Mouse (Mus musculus) E14TG2a.4 (cell line): ENCODE measurements around the gene Celsr1.
"Not testable (repeated sequence)": the region's sequence is repeated elsewhere in the genome, so short reads cannot be mapped to it uniquely, and the experiment has no call there.

ENCODE experiments used
- H3K27me3 ChIP-seq: 2 replicates; pipeline ENCODE4 v1.6.1; 2014; ENCODE audit warnings: low read length, control low read depth; ENCODE audit not compliant: insufficient read depth
- H3K36me3 ChIP-seq: 2 replicates; pipeline ENCODE4 v1.6.1; 2014; ENCODE audit warnings: low read length, control low read depth; ENCODE audit not compliant: insufficient read depth
- H3K4me1 ChIP-seq: replicated peaks from 2 replicates; pipeline ENCODE4 v1.6.1; 2014; ENCODE audit warnings: low read depth, low read length, control low read depth
- H3K4me3 ChIP-seq: replicated peaks from 2 replicates; pipeline ENCODE4 v1.5.1; 2014; ENCODE audit warnings: mild to moderate bottlenecking, low read length
- H3K9me3 ChIP-seq: 2 replicates; pipeline ENCODE4 v1.6.1; 2014; ENCODE audit warnings: low read length, control low read depth
- CTCF ChIP-seq: conservative IDR thresholded peaks from 2 replicates; pipeline ENCODE4 v1.5.1; 2014; ENCODE audit warnings: low read length
- NANOG ChIP-seq: IDR thresholded peaks from 2 replicates; pipeline ENCODE4 v1.6.1; 2014; ENCODE audit warnings: borderline replicate concordance, low read length, mixed read lengths
- POU5F1 ChIP-seq: IDR thresholded peaks from 2 replicates; pipeline ENCODE4 v1.6.1; 2014; ENCODE audit warnings: low read length, borderline replicate concordance

Gene Celsr1

DNA sequence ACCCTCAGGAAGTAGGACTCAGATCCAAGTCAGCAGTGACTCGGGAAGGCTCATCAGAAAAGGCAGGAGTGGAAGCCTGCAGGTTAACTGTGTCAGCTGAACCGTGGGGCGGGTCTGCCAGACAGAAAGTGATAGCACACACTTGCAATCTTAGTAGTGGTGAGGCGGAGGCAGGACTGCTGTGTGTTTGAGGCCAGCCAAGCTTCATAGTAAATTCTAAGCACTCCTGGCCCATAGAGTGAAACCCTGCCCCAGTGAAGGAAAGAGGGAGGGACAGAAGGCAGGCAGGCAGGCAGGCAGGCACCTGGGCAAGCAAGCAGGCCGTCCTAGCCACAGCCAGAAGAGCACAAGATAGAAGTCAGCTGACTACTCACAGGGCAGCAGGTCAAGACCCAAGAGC is 148.0 kb downstream of the Celsr1 start:
- Histone ChIP-seq H3K27me3 (no peaks in the 10 kb centered on the region), H3K4me1 (peaks cover 6% of the 10 kb centered on the region)
- TF ChIP-seq NANOG (no peak), POU5F1 (no peak), CTCF (no peak)

DNA sequence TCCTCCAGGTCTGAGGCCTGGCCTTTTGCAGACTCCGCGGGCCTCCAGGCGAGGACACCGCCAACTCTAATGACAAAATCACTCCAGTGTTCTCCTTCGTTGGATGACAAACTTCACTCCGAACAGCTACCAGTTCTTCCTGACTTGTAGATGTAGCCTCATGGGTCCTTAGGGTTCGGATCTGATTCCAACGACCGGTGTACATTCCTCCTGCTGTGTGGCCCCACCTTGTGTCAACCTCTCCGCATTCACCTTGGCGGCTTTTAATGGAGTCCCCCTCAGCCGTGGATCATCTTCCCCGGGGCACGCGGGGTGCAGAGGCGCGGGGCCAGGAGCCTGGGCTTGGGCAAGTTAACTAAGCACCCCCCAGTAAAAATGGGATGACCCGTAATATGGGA is 154.1 kb downstream of the Celsr1 start:
- no peaks in the 10 kb centered on the region for H3K9me3 ChIP-seq
- TF ChIP-seq POU5F1 (no peak), CTCF (no peak), NANOG (no peak)

More for the DNA sequence above, 148.0 kb downstream of the Celsr1 start:
- Histone ChIP-seq H3K4me3 (no peak overlapping the region), H3K36me3 (peaks cover 59% of the 10 kb centered on the region), H3K9me3 (no peaks in the 10 kb centered on the region)

DNA sequence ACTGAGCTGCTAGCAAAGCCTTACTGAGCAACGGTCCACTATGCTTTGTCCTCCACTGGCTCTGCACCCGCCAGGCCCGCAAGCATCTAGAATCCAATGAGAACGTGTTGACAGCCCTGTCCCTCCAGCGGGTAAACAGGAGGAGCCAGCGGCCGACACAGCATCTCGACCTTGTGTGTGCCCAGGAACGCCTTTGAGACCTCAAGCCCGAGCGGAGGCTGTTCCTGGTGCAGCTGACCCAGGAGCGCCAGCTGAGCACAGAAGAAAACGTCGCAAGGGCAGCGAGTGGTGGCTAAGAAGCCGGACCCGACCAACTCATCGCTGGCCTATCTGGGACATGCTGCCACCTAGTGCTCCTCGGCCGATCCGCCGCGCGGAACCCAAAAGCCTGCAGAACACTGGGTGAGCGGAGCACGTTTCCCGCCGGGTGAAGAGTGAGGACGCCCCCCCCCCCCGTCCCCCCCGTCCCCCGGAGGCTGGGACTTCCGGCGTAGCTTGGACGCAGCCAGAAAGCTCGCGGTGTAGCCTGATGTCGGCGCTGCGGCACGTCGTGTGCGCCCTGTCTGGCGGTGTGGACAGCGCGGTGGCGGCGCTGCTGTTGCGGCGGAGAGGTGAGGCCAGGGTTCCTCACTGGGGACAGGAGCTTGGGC is 154.6 kb downstream of the Celsr1 start, which contains the start of gene Trmu:
Gene Trmu (plus strand): TSS at position 465 of the 650 bp plus-strand sequence.
- Histone ChIP-seq H3K27me3 (no peaks in the 10 kb centered on the region), H3K9me3 (no peaks in the 10 kb centered on the region), H3K4me1 (peaks cover 54% of the 10 kb centered on the region), H3K36me3 (peaks cover 60% of the 10 kb centered on the region), H3K4me3 (peak within 1 kb of the TSS; percentile 90)
- TF ChIP-seq CTCF (no peak; the same call in 1 of the 2 replicates), POU5F1 (no peak), NANOG (no peak)

More for the DNA sequence above, 154.1 kb downstream of the Celsr1 start:
- H3K4me1 ChIP-seq: peaks cover 51% of the 10 kb centered on the region
- peak overlapping the region; percentile 90 for H3K4me3 ChIP-seq
- peaks cover 60% of the 10 kb centered on the region for H3K36me3 ChIP-seq
- H3K27me3 ChIP-seq: no peaks in the 10 kb centered on the region

DNA sequence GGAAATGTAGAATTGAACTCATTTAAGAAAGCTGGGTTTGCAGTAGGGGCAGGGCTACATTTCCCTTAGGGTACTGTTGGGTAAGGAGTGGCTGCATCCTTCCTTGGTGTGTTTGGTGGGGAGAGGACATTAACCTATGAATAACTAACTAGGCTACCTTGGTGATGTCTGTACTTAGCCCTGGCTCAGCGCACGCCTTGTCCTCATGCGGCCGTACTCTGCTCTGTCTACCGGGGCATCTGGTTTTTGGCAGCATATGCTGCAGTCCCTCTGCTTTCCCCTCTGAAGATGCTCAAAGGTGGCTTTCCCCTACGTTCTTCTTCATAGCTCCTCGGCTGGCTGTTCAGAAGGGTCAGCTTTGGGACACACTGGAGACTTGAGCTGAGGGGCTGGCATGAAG is 156.2 kb downstream of the Celsr1 start:
- Histone ChIP-seq H3K9me3 (no peaks in the 10 kb centered on the region), H3K4me1 (peaks cover 69% of the 10 kb centered on the region), H3K27me3 (no peaks in the 10 kb centered on the region), H3K4me3 (no peak overlapping the region), H3K36me3 (peaks cover 59% of the 10 kb centered on the region)
- no peak for TF ChIP-seq CTCF
- TF ChIP-seq NANOG: no peak
- TF ChIP-seq POU5F1: no peak

DNA sequence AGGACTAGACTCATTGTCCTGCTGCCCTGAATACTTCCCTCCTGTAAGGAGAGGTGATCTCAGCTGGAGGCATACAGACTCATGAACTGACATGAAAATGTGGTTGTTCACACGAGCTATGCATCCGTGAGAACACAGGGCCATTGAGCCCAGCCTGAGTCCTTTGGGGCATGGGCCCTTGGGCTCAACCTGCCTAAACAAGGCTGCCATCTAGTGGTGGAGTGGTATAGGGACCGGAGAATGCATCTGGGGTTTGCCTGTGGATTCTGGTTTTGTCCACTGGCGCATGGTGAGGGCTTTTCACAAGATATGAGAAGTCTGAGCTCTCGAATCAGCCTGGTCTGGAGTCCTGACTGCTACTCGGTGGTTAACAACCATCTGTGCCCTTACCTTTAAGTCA is 165.9 kb downstream of the Celsr1 start:
- no peaks in the 10 kb centered on the region for H3K9me3 ChIP-seq
- no peaks in the 10 kb centered on the region for H3K27me3 ChIP-seq
- H3K4me1 ChIP-seq: peaks cover 98% of the 10 kb centered on the region
- TF ChIP-seq NANOG: no peak
- TF ChIP-seq CTCF: peak; percentile 84
- H3K4me3 ChIP-seq: peak overlapping the region; percentile 11
- H3K36me3 ChIP-seq: peaks cover 96% of the 10 kb centered on the region

- peak; percentile 5; the same call in 1 of the 2 replicates for TF ChIP-seq NANOG
- H3K36me3 ChIP-seq: peaks cover 96% of the 10 kb centered on the region
- H3K9me3 ChIP-seq: not testable (repeated sequence)
Measured at GRCm38 (mm10) chr15:85865913-85866312, 167.7 kb downstream of the Celsr1 start.

GRCm38 (mm10) chr15:85859490-85860031 is 174.0 kb downstream of the Celsr1 start, which contains the start of gene Gtse1:
Gtse1 (plus strand) TSS chr15:85859745.
- TF ChIP-seq CTCF (no peak), POU5F1 (no peak), NANOG (no peak)
- peaks cover 3% of the 10 kb centered on the region; the same call in 1 of the 2 replicates for H3K27me3 ChIP-seq
- peak within 1 kb of the TSS; percentile 97 for H3K4me3 ChIP-seq
- H3K4me1 ChIP-seq: peaks cover 56% of the 10 kb centered on the region
- peaks cover 45% of the 10 kb centered on the region for H3K36me3 ChIP-seq
- H3K9me3 ChIP-seq: no peaks in the 10 kb centered on the region

More at GRCm38 (mm10) chr15:85865913-85866312, 167.7 kb downstream of the Celsr1 start:
- peaks cover 98% of the 10 kb centered on the region for H3K4me1 ChIP-seq
- H3K27me3 ChIP-seq: not testable (repeated sequence)
- peak overlapping the region; percentile 97 for H3K4me3 ChIP-seq

DNA sequence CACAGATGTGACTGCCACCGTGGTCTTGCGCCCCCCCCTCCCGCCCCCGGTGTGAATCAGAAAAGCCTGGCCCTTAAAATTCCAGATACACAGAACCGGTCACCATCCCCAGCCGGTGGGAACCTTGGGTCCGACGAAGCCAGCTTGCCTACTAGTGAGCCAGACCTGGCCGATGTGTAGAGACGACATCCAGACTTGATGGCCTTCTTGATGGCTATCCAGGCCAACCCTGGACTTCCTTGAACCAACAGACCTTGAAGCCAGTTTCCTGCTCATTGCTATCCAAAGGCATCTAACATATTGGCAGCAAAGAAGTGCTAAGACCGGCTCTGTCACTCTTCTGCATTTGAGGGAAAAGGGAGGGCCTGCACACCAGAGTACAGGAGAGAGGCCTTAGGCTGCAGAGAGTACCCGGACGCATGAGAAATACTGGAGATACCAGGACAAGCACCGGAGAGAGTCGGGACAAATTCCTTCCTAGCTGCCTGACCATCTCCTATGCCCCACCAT is 174.5 kb downstream of the Celsr1 start:
- no peak for TF ChIP-seq NANOG
- TF ChIP-seq CTCF: no peak
- no peak for TF ChIP-seq POU5F1
- peak overlapping the region; percentile 97 for H3K4me3 ChIP-seq
- no peaks in the 10 kb centered on the region for H3K9me3 ChIP-seq
- peaks cover 39% of the 10 kb centered on the region for H3K36me3 ChIP-seq
- peaks cover 51% of the 10 kb centered on the region for H3K4me1 ChIP-seq
- H3K27me3 ChIP-seq: peaks cover 6% of the 10 kb centered on the region; the same call in 1 of the 2 replicates
